In the genomic region with DNA sequence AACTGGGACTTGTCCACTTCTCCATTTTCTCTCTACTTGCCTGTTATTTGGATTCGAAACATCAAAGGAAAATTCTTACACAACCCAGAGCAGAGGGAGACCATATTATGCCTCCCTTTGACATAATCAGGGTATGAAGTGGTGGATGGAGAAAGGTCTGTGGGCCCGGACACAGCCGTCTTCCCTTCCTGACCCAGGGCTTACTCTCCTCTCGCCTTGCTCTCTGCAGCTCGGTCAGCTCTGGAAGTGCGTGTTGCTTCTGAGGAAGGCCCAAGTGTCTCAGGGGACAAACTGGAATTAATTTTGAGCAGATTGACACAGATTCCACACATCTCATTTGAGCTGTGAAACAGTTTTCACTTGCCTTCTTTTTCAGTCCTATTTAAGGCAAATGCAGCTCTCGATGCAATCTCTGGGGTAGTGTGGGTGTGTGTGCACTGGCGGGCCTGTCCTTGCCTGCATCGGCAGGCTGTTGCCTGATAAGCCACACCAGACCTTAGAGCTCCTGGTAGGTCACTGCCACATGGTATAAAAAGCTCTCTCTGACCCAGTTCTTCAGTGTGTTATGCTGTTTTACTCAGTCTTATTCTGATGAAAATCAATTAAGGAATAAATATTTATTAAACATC, we compare ENCODE assay signal across 10 mouse cellular contexts.
A peak's percentile ranks its signal among the peaks of the same experiment; 100 is the strongest.
DNase-seq lines count a peak whose midpoint lies in the region; ATAC-seq and TF ChIP-seq lines count a peak whose summit lies in the region.
"Had no signal": no experiment of that assay in that cellular context is flagged by ENCODE, and none has a peak within 500 bp of the region (broad histone marks: within the 10 kb centered on the region; RNA-seq: fewer than 3 reads in every experiment).

No protein-coding gene starts in this region.

- peak; percentile 27 for DNase-seq in forebrain, postnatal 0 days
- DNase-seq in midbrain, embryonic 10.5 days (ENCODE audit: low spot score): no peak
- DNase-seq in telencephalon, adult 2 months (ENCODE audit: low read depth, low spot score): peak; percentile 45
- DNase-seq in gastrocnemius, adult 8-10 months (ENCODE audit: low spot score in 2 of 2): no peak
- DNase-seq in lung, postnatal 14 days: no peak
- DNase-seq: kidney, adult 2 months had no signal

- 78% methylated on average over 9 of the region's 9 CpGs for WGBS in forebrain, postnatal 0 days
- WGBS in forebrain, embryonic 15.5 days: 82% methylated on average over 9 of the region's 9 CpGs
- 66% methylated on average over 9 of the region's 9 CpGs for WGBS in midbrain, embryonic 13.5 days
- 81% methylated on average over 9 of the region's 9 CpGs for WGBS in midbrain, embryonic 10.5 days
- 58% methylated on average over 9 of the region's 9 CpGs for WGBS in liver, embryonic 12.5 days (ENCODE audit: insufficient replicate concordance)

- H3K9me3 ChIP-seq in forebrain, postnatal 0 days (ENCODE audit: low read length): no peaks in the 10 kb centered on the region
- H3K9me3 ChIP-seq in forebrain, embryonic 15.5 days: no peaks in the 10 kb centered on the region
- no peaks in the 10 kb centered on the region for H3K9me3 ChIP-seq in midbrain, embryonic 13.5 days
- H3K9me3 ChIP-seq in midbrain, embryonic 10.5 days (replicated peaks): no peaks in the 10 kb centered on the region
- no peaks in the 10 kb centered on the region for H3K9me3 ChIP-seq in liver, embryonic 12.5 days (replicated peaks)
- H3K9me3 ChIP-seq: limb, embryonic 13.5 days had no signal

- H3K4me3 ChIP-seq in forebrain, postnatal 0 days (ENCODE audit: low read depth, low read length): no peak overlapping the region
- no peak overlapping the region for H3K4me3 ChIP-seq in forebrain, embryonic 15.5 days
- H3K4me3 ChIP-seq in midbrain, embryonic 13.5 days (replicated peaks): no peak overlapping the region
- no peak overlapping the region for H3K4me3 ChIP-seq in midbrain, embryonic 10.5 days
- peak overlapping the region; percentile 8; the same call in 1 of the 2 replicates for H3K4me3 ChIP-seq in liver, embryonic 12.5 days
- H3K4me3 ChIP-seq: limb, embryonic 13.5 days had no signal

- H3K4me2 ChIP-seq in forebrain, postnatal 0 days (ENCODE audit: low read depth): no peak overlapping the region
- no peak overlapping the region for H3K4me2 ChIP-seq in forebrain, embryonic 15.5 days (replicated peaks)
- no peak overlapping the region for H3K4me2 ChIP-seq in midbrain, embryonic 13.5 days (replicated peaks)
- peak overlapping the region; percentile 55 for H3K4me2 ChIP-seq in liver, embryonic 12.5 days
- H3K4me2 ChIP-seq: limb, embryonic 13.5 days had no signal

- H3K36me3 ChIP-seq in forebrain, postnatal 0 days (ENCODE audit: insufficient read depth): no peaks in the 10 kb centered on the region
- no peaks in the 10 kb centered on the region for H3K36me3 ChIP-seq in forebrain, embryonic 15.5 days
- no peaks in the 10 kb centered on the region for H3K36me3 ChIP-seq in midbrain, embryonic 13.5 days
- H3K36me3 ChIP-seq in midbrain, embryonic 10.5 days: no peaks in the 10 kb centered on the region
- no peaks in the 10 kb centered on the region for H3K36me3 ChIP-seq in liver, embryonic 12.5 days
- H3K36me3 ChIP-seq: limb, embryonic 13.5 days had no signal

- no peak for TF ChIP-seq CTCF in forebrain, postnatal 0 days (IDR thresholded peaks at IDR 0.05; ENCODE audit: low read depth)

- no peaks in the 10 kb centered on the region for H3K4me1 ChIP-seq in forebrain, postnatal 0 days (ENCODE audit: insufficient read depth)
- no peaks in the 10 kb centered on the region for H3K4me1 ChIP-seq in forebrain, embryonic 15.5 days
- H3K4me1 ChIP-seq in midbrain, embryonic 13.5 days (replicated peaks): peaks cover 2% of the 10 kb centered on the region; the same call in 1 of the 2 replicates
- H3K4me1 ChIP-seq in midbrain, embryonic 10.5 days: no peaks in the 10 kb centered on the region
- H3K4me1 ChIP-seq in liver, embryonic 12.5 days: peaks cover 50% of the 10 kb centered on the region
- H3K4me1 ChIP-seq: limb, embryonic 13.5 days had no signal

- peak; percentile 28; the same call in 1 of the 2 replicates for ATAC-seq in forebrain, postnatal 0 days
- ATAC-seq in forebrain, embryonic 15.5 days (replicated peaks): no peak
- ATAC-seq in midbrain, embryonic 13.5 days: 0 out of 2 replicates have a peak, but pooled peaks have one; percentile 43
- peak; percentile 99 for ATAC-seq in liver, embryonic 12.5 days

- no peak overlapping the region for H3K9ac ChIP-seq in forebrain, postnatal 0 days
- no peak overlapping the region for H3K9ac ChIP-seq in forebrain, embryonic 15.5 days (replicated peaks)
- H3K9ac ChIP-seq in midbrain, embryonic 13.5 days (replicated peaks): no peak overlapping the region
- peak overlapping the region; percentile 55; the same call in 1 of the 2 replicates for H3K9ac ChIP-seq in liver, embryonic 12.5 days
- H3K9ac ChIP-seq: limb, embryonic 13.5 days had no signal

- H3K27ac ChIP-seq in forebrain, postnatal 0 days (ENCODE audit: low read depth, low read length): no peak overlapping the region
- no peak overlapping the region for H3K27ac ChIP-seq in forebrain, embryonic 15.5 days (replicated peaks)
- no peak overlapping the region for H3K27ac ChIP-seq in midbrain, embryonic 13.5 days
- no peak overlapping the region for H3K27ac ChIP-seq in midbrain, embryonic 10.5 days (replicated peaks)
- peak overlapping the region; percentile 88 for H3K27ac ChIP-seq in liver, embryonic 12.5 days
- H3K27ac ChIP-seq: limb, embryonic 13.5 days had no signal

- H3K27me3 ChIP-seq in forebrain, postnatal 0 days (ENCODE audit: insufficient read depth, low read length): no peaks in the 10 kb centered on the region
- H3K27me3 ChIP-seq in forebrain, embryonic 15.5 days: no peaks in the 10 kb centered on the region
- H3K27me3 ChIP-seq in midbrain, embryonic 13.5 days: no peaks in the 10 kb centered on the region
- H3K27me3 ChIP-seq in midbrain, embryonic 10.5 days (ENCODE audit: low read depth, poor library complexity, severe bottlenecking): no peaks in the 10 kb centered on the region
- no peaks in the 10 kb centered on the region for H3K27me3 ChIP-seq in liver, embryonic 12.5 days (replicated peaks)
- H3K27me3 ChIP-seq: limb, embryonic 13.5 days had no signal

Comparison
In these comparisons a context has a peak if more than half of its experiments do, and no peak if none do; other contexts are left out.
1. DNase-seq: peak in forebrain, postnatal 0 days (single experiment) and telencephalon, adult 2 months (single experiment); none in midbrain, embryonic 10.5 days (single experiment), gastrocnemius, adult 8-10 months (0 of 2) and lung, postnatal 14 days (single experiment).